Mouse (Mus musculus) lung, postnatal 0 days (tissue): Measurements from ENCODE around the gene Ppp1r14c.

Experiments
- CTCF ChIP-seq: IDR thresholded peaks from 2 replicates; pipeline ENCODE4 v1.5.1; 2016; ENCODE audit warnings: antibody characterized with exemption, mild to moderate bottlenecking
- EP300 ChIP-seq: IDR thresholded peaks from 2 replicates; pipeline ENCODE4 v1.6.1; 2016; ENCODE audit warnings: antibody characterized with exemption, mild to moderate bottlenecking, control low read depth

- TF ChIP-seq CTCF, result no peak
- no peak for TF ChIP-seq EP300
Measured at GRCm38 (mm10) chr10:3466135-3466626, 100.3 kb downstream of the Ppp1r14c start.
